Mouse (Mus musculus) ES-Bruce4 (cell line): ENCODE measurements at regions not wholly inside any gene's neighbourhood (a gene's known extent, or its start where the extent isn't known, plus 50 kb on each side); places are given as distances from the start of the nearest gene placed in this dataset.

Source experiments
- CTCF ChIP-seq: IDR thresholded peaks from one replicate; pipeline ENCODE4 v1.8.1; 2011; ENCODE audit warnings: low read depth, low read length
- POLR2A ChIP-seq: IDR thresholded peaks from one replicate; pipeline ENCODE4 v1.8.1; 2011; ENCODE audit warnings: low read length; ENCODE audit not compliant: insufficient read depth

DNA sequence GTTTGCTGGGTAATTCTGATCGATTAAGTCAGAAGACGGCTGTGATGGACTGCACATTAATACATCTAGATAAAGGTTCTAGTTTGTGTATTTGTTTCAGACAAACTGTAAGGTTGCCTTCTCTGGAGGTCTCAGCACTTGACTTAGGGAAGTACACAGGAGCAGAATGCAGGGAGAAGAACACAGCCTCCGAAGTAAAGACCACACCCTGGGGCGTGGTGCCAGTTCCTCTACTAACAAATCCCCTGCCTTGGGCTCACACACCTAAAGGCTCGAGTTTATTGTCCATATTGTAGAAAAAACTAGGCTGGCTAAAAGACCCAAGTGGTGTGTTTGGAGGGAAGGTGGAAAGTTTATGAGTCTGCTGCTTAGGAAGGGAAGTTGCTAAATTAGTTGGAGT is 181.8 kb downstream of the Gm10260 start:
- TF ChIP-seq CTCF (no peak), POLR2A (no peak)
